Mouse (Mus musculus) heart, postnatal 0 days (tissue): ENCODE results near the gene Tnnt3. TPM values are rescaled to one million over a fixed set of nuclear protein-coding genes. Genes with fewer than 3 reads are reported as not detected.

Source experiments
- ATAC-seq: fragments of 200-750 bp; cut with Nextera tagmentation; 2 replicates; pipeline ENCODE4 v1.8.0; 2017; ENCODE audit warnings: low read depth, moderate number of reproducible peaks, moderate library complexity; ENCODE audit not compliant: insufficient read depth
- DNase-seq: peaks from one replicate; pipeline ENCODE4 v3.0.0-alpha.2; 2016; ENCODE audit warnings: low spot score
- H3K27ac ChIP-seq: fragments of 300-500 bp; sonication (generic); 2 replicates; pipeline ENCODE4 v1.5.1; 2014; ENCODE audit warnings: low read depth, mild to moderate bottlenecking
- H3K27me3 ChIP-seq: fragments of 300-500 bp; sonication (generic); 2 replicates; pipeline ENCODE4 v1.6.1; 2014; ENCODE audit warnings: low read length, mixed read lengths; ENCODE audit not compliant: control insufficient read depth, insufficient read depth
- H3K36me3 ChIP-seq: fragments of 300-500 bp; sonication (generic); replicated peaks from 2 replicates; pipeline ENCODE4 v1.6.1; 2014; ENCODE audit warnings: low read length, mixed read lengths; ENCODE audit not compliant: control insufficient read depth, insufficient read depth
- H3K4me1 ChIP-seq: fragments of 300-500 bp; sonication (generic); 2 replicates; pipeline ENCODE4 v1.6.1; 2014; ENCODE audit warnings: antibody characterized with exemption; ENCODE audit not compliant: control insufficient read depth, insufficient read depth
- H3K4me2 ChIP-seq: fragments of 300-500 bp; sonication (generic); 2 replicates; pipeline ENCODE4 v1.6.1; 2014; ENCODE audit warnings: low read depth, mild to moderate bottlenecking, low read length, moderate library complexity
- H3K4me3 ChIP-seq: fragments of 300-500 bp; sonication (generic); 2 replicates; pipeline ENCODE4 v1.5.1; 2014; ENCODE audit warnings: low read depth, low read length
- H3K9ac ChIP-seq: fragments of 300-500 bp; sonication (generic); replicated peaks from 2 replicates; pipeline ENCODE4 v1.6.1; 2014; ENCODE audit warnings: low read depth, low read length, mixed read lengths
- H3K9me3 ChIP-seq: fragments of 300-500 bp; sonication (generic); replicated peaks from 2 replicates; pipeline ENCODE4 v1.6.1; 2016; ENCODE audit warnings: low read length; ENCODE audit not compliant: control insufficient read depth
- CTCF ChIP-seq: IDR thresholded peaks from 2 replicates; pipeline ENCODE4 v1.5.1; 2016; ENCODE audit warnings: antibody characterized with exemption, control low read depth, low read depth
- EP300 ChIP-seq: IDR thresholded peaks from 2 replicates; pipeline ENCODE4 v1.6.1; 2016; ENCODE audit warnings: antibody characterized with exemption, low read depth
- WGBS: fragments of 180-500 bp; shearing (Covaris S2); extraction: QIAGEN DNeasy Blood & Tissue Kit; methylation state at CpG from one replicate; pipeline ENCODE4 v1.1.7; 2014; 5-methylcytosine and 5-hydroxymethylcytosine counted together
- polyA plus RNA-seq: library from polyadenylated mRNA; unstranded; fragments of >200 nt; fragmentation: Nextera tagmentation; extraction: Ambion mirVana; gene quantifications from 2 replicates; pipeline ENCODE4 v1.2.1, GENCODE M21; 2015
- total RNA-seq: library from RNA; depleted of rRNA; stranded (reverse); fragments of >200 nt; gene quantifications from 2 replicates; pipeline ENCODE4 v1.2.3, GENCODE M21; 2014; ENCODE audit warnings: low replicate concordance

The Tnnt3 gene
- total and polyA plus RNA-seq, 2 experiments from 2014 or later = 0.73 to 2.5 TPM

DNA sequence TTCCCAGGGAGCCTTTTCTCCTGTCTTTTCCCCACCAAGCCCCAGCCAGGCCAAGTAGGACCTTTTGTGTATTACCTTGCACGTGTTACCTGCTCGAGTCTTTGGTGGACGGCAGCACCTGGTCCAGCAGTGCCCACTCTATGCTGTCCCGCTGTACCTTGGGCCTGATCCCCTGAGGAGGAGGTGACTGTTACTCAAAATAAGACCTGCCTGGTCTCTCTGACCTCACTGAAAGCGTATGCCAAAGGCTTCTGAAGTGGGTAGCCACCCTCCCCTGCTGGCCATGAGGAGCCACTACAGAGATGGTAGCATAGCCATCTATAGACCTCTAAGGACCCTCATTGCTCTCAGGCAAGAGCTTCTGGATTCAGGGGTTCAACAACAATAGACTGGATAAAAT, 1.8 kb upstream of the Tnnt3 start:
- Histone ChIP-seq H3K27me3 (no peaks in the 10 kb centered on the region), H3K9ac (no peak overlapping the region), H3K4me1 (peaks cover 14% of the 10 kb centered on the region; the same call in 1 of the 2 replicates), H3K9me3 (no peaks in the 10 kb centered on the region), H3K4me3 (no peak overlapping the region), H3K4me2 (no peak overlapping the region), H3K36me3 (peaks cover 8% of the 10 kb centered on the region), H3K27ac (peak overlapping the region; percentile 22; the same call in 1 of the 2 replicates)
- WGBS = 77% methylated on average over 5 of the region's 5 CpGs
- ATAC-seq (peak; percentile 51), DNase-seq (no peak)
- TF ChIP-seq EP300 (no peak), CTCF (peak; percentile 70)

DNA sequence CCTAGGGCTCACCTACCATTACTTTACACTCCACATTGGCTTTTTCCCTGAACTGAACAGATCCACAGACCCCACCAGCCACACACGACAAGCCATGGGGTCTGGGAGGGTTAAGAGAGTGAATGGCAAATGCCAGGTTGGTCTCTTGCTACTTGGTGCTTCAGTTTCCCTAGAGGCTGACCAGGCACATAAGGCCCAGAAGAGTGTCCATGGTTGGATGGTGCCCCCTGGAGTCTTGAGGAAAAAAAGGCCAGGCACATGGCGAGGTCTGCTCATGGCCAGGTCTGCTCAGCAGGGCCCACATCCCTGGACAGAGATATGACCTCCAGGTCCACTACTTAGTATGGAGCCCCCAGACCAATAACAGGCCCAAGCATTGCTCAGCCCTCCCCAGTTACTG, 861 bp upstream of the Tnnt3 start:
- no peak overlapping the region for H3K4me3 ChIP-seq
- H3K36me3 ChIP-seq = peaks cover under 1% of the 10 kb centered on the region
- no peak overlapping the region for H3K27ac ChIP-seq
- DNase-seq (no peak), ATAC-seq (peak; percentile 35; the same call in 1 of the 2 replicates)
- TF ChIP-seq EP300 (no peak), CTCF (peak; percentile 67)
- H3K9me3 ChIP-seq = no peaks in the 10 kb centered on the region
- H3K9ac ChIP-seq = no peak overlapping the region
- H3K27me3 ChIP-seq = no peaks in the 10 kb centered on the region
- peaks cover 14% of the 10 kb centered on the region; the same call in 1 of the 2 replicates for H3K4me1 ChIP-seq
- 87% methylated on average over 2 of the region's 2 CpGs for WGBS
- H3K4me2 ChIP-seq = no peak overlapping the region

DNA sequence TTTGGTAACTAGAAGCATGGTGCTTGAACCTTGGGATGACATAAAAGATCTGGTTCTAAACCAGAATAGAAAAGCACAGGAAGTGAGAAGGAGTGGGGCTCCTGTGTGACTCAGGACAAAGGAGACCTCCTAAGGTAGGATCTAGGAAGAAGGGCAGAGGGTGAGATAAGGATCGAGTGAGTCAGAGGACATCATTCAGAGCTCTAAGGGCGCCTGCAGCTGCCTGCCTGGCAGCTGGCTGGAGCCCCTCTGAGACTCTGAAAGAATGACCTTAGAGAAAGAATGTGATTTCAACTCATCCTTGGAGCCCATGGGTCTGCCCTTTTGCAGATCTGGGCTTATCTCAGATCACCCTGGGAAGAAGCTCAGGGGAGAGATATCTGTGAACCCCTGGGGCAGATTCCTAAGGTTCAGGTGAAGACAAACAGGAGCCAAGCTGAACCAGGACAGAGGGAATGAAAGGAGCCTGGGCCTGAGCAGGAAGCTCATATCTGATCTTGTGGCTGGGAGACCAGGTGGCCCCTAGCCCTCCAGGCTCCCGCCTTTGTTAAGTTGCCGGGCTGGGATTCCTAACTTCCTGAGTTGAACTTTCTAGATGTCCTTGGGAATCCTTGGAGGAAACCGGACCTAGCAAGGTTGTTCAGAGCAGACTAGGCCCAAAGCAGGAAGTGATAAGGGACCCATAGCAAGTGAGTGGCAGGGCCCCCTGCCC, 530 bp downstream of the Tnnt3 start:
- Histone ChIP-seq H3K9me3 (no peaks in the 10 kb centered on the region), H3K4me1 (peaks cover 14% of the 10 kb centered on the region; the same call in 1 of the 2 replicates), H3K36me3 (no peaks in the 10 kb centered on the region; the same call in 1 of the 2 replicates), H3K27ac (peak overlapping the region; percentile 15), H3K4me3 (no peak overlapping the region), H3K27me3 (no peaks in the 10 kb centered on the region), H3K9ac (no peak overlapping the region), H3K4me2 (no peak overlapping the region)
- DNase-seq (no peak), ATAC-seq (no peak)
- WGBS = 37% methylated on average over 5 of the region's 5 CpGs
- no peak for TF ChIP-seq EP300
- no peak for TF ChIP-seq CTCF

DNA sequence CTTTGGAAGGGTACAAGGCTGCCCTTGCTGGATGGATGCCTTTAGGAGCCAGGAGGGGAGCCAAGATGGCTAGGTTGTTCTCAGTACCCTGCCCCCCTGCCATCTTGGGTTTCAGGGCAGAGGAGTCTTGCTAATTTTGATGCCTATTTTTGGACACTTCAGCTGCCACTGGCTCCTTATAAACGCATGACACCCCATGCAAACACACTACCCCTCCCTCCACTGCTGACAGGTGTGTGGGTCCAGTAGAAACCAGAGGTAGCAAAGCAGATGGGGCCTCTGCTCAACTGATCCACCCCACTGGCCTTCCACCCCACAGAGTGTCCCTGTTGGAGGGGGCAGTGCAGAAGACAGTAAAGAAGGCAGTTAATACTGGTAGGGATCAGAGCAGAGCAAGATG, 1.4 kb downstream of the Tnnt3 start:
- Histone ChIP-seq H3K4me2 (no peak overlapping the region), H3K4me1 (peaks cover 14% of the 10 kb centered on the region; the same call in 1 of the 2 replicates), H3K36me3 (no peaks in the 10 kb centered on the region), H3K9me3 (no peaks in the 10 kb centered on the region), H3K27me3 (no peaks in the 10 kb centered on the region), H3K27ac (peak overlapping the region; percentile 15), H3K9ac (no peak overlapping the region), H3K4me3 (no peak overlapping the region)
- no peak for ATAC-seq
- 63% methylated on average over 1 of the region's 1 CpGs for WGBS
- no peak for TF ChIP-seq EP300
- TF ChIP-seq CTCF = no peak
- DNase-seq = no peak

DNA sequence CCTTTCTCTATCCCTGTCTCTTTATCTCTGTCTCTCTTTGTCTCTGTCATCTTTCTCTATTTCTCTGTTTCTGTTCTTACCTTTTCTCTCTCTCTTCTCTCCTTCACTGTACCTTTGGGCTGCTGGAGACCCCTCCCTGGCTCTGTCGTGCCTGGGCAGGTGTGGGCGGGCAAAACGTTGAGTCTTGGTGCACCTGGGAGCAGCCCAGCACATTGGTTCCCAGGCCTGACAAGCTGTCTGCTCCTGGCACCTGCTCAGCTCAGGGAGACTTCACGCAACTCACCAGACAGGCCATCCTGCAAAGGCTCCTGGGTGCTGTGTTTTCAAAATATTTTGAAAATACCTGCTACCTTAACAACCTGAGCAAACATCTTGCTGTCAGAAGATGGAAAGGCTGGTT, 4.6 kb downstream of the Tnnt3 start:
- Histone ChIP-seq H3K9me3 (no peaks in the 10 kb centered on the region), H3K9ac (no peak overlapping the region), H3K4me3 (no peak overlapping the region), H3K27ac (no peak overlapping the region), H3K4me1 (peaks cover 14% of the 10 kb centered on the region; the same call in 1 of the 2 replicates), H3K4me2 (no peak overlapping the region), H3K27me3 (no peaks in the 10 kb centered on the region), H3K36me3 (no peaks in the 10 kb centered on the region)
- DNase-seq (no peak), ATAC-seq (no peak)
- TF ChIP-seq EP300 (no peak), CTCF (no peak)
- 76% methylated on average over 4 of the region's 4 CpGs for WGBS
